Mouse (Mus musculus) spleen, postnatal 36 days (tissue): Measurements from ENCODE around the gene Plekhg3.

Experiments used
- DNase-seq, 2 experiments: peaks; one replicate each; pipeline ENCODE4 v3.0.0; 2022; ENCODE audit warnings: low spot score in 2 of 2, mixed read lengths in 1 of 2

The Plekhg3 gene

GRCm38 (mm10) chr12:76552321-76552720, 21.6 kb downstream of the Plekhg3 start:
- peak; percentile 74 to 81 for DNase-seq

GRCm38 (mm10) chr12:76552958-76553357, 22.3 kb downstream of the Plekhg3 start:
- DNase-seq = peak; percentile 62 to 65

GRCm38 (mm10) chr12:76553917-76554316, 23.2 kb downstream of the Plekhg3 start:
- DNase-seq = no peak

GRCm38 (mm10) chr12:76554392-76554791, 23.7 kb downstream of the Plekhg3 start:
- DNase-seq = no peak

GRCm38 (mm10) chr12:76554871-76555386, 24.2 kb downstream of the Plekhg3 start:
- no peak for DNase-seq

- no peak for DNase-seq
Measured at GRCm38 (mm10) chr12:76556187-76556586, 25.5 kb downstream of the Plekhg3 start.

GRCm38 (mm10) chr12:76556745-76557389, 26.2 kb downstream of the Plekhg3 start:
- DNase-seq = no peak

- DNase-seq = no peak
Measured at GRCm38 (mm10) chr12:76558206-76558605, 27.5 kb downstream of the Plekhg3 start.

GRCm38 (mm10) chr12:76562196-76562595, 31.5 kb downstream of the Plekhg3 start:
- DNase-seq = no peak

- DNase-seq = no peak
Measured at GRCm38 (mm10) chr12:76566284-76566683, 35.6 kb downstream of the Plekhg3 start.

- no peak for DNase-seq
Measured at GRCm38 (mm10) chr12:76570221-76570940, 39.7 kb downstream of the Plekhg3 start.

GRCm38 (mm10) chr12:76571266-76571665, 40.6 kb downstream of the Plekhg3 start:
- no peak for DNase-seq

GRCm38 (mm10) chr12:76572261-76573251, 41.9 kb downstream of the Plekhg3 start:
- no peak for DNase-seq

- DNase-seq = no peak
Measured at GRCm38 (mm10) chr12:76573381-76573780, 42.7 kb downstream of the Plekhg3 start.

GRCm38 (mm10) chr12:76574815-76575214, 44.1 kb downstream of the Plekhg3 start:
- no peak for DNase-seq

- no peak for DNase-seq
Measured at GRCm38 (mm10) chr12:76576061-76576460, 45.4 kb downstream of the Plekhg3 start.

GRCm38 (mm10) chr12:76576806-76577205, 46.1 kb downstream of the Plekhg3 start:
- no peak for DNase-seq

GRCm38 (mm10) chr12:76577858-76578257, 47.2 kb downstream of the Plekhg3 start:
- no peak for DNase-seq

- no peak for DNase-seq
Measured at GRCm38 (mm10) chr12:76578465-76578864, 47.8 kb downstream of the Plekhg3 start.

- no peak for DNase-seq
Measured at GRCm38 (mm10) chr12:76579806-76580205, 49.1 kb downstream of the Plekhg3 start.

GRCm38 (mm10) chr12:76582139-76582538, 51.4 kb downstream of the Plekhg3 start:
- no peak for DNase-seq

- no peak for DNase-seq
Measured at GRCm38 (mm10) chr12:76582841-76583240, 52.1 kb downstream of the Plekhg3 start.
